Mouse (Mus musculus) A20 (cell line): ENCODE results near the gene Ankrd13a.
A peak's percentile ranks its signal among the peaks of the same experiment; 100 is the strongest.

Experiments used
- DNase-seq: peaks from one replicate; pipeline ENCODE4 v3.0.0-alpha.2; 2011; ENCODE audit warnings: low read depth, low spot score

Ankrd13a gene

DNA sequence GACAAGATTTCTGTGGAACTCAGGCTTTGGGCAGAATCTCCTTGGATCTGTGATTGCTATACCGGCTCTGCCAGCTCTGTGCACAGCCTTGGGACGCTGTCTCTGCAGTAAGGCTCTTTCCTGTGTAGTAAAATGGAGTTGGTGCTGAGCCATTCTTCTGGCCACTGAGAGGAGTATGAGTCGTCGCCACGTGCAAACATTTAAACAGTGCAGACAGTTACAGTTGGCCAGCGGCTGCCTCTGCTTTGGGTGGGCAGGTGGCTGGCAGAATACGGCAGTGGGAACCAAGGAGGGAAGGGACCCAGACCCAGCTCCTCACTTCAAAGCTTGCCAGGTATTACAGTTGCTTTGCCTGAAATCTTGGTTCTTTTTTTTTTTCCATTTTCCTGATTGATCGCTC, 22.8 kb downstream of the Ankrd13a start:
- no peak for DNase-seq

GRCm38 (mm10) chr5:114799848-114800247, 25.4 kb downstream of the Ankrd13a start:
- no peak for DNase-seq

GRCm38 (mm10) chr5:114801049-114801448, 26.6 kb downstream of the Ankrd13a start:
- peak; percentile 68 for DNase-seq

DNA sequence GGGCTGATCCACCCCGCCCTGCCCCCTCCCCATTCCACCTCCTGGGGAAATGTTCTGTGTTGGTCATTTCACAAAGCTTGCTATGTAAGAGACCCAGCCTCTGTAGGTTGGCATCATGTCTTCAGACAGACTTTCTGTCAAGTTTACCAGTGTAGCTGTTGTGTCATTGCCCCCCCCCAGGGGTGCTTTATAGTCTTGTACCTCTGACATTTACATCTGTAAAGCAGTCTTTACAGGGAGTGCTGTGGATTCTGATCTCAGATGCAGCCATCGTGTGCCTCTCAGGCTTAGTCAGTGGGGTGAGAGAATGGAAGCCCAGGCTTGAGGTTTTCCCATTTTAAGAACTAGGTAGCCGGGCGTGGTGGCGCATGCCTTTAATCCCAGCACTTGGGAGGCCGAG, 27.4 kb downstream of the Ankrd13a start:
- no peak for DNase-seq

DNA sequence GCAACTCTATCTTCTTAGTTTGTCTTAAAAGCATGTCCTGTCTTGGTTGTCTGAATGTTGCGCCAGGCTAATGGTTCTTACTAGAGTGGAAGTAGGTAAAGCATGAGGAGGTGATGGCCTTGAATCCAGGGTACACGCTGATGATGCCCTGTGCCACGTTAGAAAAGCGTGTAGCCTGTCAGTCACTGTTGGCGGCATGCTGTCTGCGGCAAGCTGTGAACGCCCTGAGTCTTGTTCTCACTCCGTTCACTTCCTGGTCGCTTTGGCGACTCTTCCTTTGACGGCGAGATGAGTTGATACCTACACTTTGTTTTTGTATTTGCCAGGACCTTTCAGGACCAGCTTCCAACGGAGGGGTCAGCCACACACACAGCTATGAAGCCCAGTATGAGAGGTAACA, 28.8 kb downstream of the Ankrd13a start:
- no peak for DNase-seq

GRCm38 (mm10) chr5:114804335-114804734, 29.9 kb downstream of the Ankrd13a start:
- no peak for DNase-seq

- no peak for DNase-seq
These were observed 30.5 kb downstream of the Ankrd13a start for GRCm38 (mm10) chr5:114804958-114805357.

DNA sequence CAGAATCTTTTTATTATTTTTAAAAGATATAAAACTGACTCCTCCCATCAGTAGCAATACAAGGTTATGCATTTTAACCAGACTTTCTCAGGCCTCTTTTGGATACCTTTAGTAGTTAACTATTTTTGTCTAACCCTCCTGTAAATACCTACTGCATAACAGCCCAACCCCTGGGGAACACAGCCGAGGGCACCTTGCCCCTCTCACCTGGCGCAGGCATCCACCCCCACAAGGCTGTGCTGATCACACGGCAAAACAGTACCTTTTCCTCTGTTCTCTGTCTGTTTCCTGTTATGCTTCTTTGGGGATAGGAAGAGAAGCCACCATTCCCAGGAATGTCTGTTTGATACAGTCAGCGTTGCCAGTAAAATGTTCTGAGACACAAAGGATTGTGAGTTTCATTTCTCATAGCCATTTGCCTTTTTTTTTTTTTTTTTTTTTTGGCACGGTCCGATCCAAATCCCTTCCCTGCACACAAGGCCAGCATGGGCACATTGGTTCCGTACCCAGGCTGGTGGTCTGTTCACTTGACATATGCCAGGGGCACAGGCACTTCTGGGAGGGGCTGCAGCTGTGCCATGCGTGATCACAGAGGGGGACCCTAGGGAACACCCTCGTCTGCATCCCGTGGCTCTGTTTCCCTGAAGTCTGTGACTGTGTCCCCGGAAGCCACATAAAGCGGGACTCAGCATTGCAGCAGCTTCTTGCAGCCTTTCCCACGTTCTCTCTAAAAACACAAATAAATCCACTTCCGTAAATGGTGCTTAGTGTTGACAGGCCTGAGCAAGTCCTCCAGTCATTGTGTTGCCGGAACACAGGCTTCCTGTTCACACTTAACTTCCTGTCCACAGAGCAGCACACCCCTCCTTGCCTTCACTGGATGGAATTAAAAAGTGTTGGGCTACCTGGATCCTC, 31.2 kb downstream of the Ankrd13a start:
- no peak for DNase-seq

- DNase-seq: no peak
These were observed 32.2 kb downstream of the Ankrd13a start for GRCm38 (mm10) chr5:114806636-114807035.

- no peak for DNase-seq
These were observed 32.6 kb downstream of the Ankrd13a start for GRCm38 (mm10) chr5:114807063-114807462.

DNA sequence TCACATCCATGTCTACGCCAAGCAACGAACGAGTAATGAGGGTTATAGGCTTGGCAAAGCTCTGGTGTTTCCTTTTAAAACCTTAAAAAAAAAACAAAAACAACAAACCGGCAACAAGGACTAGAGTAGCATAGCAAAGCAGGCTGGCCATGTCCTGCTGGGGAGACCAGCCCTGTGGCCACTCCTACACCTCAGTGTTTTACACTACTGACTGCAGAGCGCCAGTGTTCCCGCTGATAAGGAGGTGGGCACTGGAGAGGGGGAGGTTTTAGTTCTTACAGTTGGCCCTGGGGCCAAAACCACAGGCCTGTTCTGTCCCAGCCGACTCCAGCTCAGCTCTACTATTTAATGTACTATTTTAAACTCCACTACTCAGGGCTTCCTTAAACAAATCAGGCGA, 33.0 kb downstream of the Ankrd13a start:
- no peak for DNase-seq

DNA sequence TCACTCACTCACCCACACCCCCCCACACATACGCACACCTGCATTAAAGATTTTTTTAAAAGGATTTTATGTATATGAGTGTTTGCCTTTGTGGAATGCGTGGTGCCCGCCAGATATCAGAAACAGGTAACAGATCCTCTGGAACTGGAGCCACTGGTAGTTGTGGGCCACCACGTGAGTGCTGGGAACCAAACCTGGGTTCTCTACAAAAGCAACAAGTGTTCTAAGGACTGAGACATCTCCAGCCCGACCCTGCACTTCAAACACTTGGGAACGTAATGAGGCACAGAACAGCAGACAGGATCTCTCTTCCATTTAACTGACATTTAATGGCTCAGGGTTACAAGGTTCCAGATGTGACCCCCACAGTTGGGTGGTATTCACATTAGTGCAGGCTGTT, 33.4 kb downstream of the Ankrd13a start:
- no peak for DNase-seq

- no peak for DNase-seq
These were observed 33.9 kb downstream of the Ankrd13a start for GRCm38 (mm10) chr5:114808385-114808784.

DNA sequence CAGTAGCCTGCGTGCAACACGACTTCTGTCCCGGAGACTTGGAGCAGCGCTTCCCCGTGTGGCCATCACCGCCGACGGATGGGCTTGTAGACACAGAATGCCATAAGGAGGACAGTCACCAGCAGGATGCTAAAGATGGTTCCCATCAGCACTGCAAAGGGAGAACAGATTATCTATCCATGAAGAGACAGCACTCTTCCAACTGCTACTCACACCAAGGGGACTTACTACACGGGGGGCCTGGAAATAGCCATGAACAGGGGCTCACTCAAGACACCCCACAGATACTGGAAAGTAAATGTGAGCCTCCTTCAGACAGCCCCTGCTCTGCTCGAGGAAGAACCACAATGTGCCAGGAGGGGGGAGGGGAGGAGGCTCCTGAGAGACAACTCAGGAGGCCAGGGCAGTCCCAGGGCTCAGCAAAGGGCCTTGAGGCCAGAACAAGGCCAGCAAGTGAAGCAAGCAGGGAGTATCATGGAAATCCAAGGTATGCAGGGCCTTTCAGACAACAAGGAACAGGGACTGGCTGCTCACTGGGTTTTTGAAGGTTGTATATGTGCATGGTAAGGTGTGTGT, 34.8 kb downstream of the Ankrd13a start:
- DNase-seq: no peak

DNA sequence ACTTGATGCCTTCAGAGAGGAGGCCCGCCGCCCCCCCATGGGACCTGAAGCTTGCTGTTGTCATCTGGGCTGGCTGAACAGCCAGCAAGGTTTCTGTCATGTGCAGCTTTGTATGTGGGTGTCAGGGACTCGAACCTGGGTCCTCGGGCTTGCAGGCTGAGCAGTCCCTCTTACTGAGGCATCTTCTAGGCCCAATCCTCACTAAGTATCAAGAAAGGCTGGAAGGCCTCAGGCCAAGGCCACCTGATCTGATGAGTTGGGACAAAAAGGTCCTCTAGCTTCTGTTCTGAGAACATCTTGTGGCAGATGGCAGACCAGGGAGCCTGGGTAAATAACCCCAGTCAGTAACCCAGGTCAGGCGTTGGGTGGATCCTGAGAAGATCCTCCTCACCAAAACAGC, 35.3 kb downstream of the Ankrd13a start:
- DNase-seq: no peak

DNA sequence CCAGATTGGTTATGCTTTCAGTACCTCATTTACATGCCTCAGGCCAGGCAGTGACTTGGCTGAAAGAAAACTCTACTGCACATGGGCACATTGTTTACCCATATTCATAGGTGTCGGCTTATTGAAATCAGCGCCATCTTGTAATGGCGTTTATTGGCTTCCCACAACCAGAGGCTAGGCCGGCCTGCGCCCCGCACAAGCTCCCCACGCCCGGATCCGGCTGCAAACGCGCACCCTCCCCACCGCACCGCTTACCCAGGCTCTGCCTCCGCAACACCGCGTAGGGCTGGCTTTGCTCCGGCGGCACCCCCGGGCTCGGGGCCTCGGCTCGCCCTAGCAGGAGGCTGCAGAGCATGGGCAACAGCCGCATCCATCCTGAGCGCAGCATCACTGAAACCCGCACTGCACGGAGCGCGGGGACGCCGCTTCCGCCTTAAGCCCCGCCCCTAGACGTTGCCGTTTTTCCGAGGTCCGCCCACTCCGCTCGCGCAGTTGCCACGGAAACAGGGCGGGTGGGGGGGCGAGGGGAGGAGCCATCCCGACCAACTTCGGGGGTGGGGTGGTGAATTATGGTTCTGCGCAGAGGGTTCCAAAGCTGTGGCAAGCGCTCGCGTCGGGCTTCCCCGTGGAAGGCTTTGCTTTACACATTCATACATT, 39.2 kb downstream of the Ankrd13a start:
- DNase-seq: peak; percentile 88

- no peak for DNase-seq
These were observed 42.1 kb downstream of the Ankrd13a start for GRCm38 (mm10) chr5:114816599-114816998.

DNA sequence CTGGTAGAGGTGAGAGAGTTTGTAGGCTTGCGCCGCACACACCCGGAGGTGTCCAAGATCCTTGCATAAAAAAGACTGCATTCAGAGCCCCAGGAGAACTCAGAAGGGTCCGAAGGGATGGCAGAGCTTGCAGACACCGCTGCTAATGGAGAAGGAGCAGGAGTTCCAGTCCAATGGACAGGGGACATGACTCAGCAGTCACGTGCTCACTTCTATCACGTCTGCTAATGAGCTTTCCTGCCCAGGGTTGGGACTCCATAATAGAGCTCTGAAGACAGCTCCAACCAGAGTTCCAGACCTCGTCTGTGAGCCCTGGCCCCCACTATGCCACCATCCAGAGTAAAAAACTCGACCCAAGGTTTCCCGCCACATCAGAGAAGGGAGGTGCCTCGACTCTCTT, 43.6 kb downstream of the Ankrd13a start:
- no peak for DNase-seq

DNA sequence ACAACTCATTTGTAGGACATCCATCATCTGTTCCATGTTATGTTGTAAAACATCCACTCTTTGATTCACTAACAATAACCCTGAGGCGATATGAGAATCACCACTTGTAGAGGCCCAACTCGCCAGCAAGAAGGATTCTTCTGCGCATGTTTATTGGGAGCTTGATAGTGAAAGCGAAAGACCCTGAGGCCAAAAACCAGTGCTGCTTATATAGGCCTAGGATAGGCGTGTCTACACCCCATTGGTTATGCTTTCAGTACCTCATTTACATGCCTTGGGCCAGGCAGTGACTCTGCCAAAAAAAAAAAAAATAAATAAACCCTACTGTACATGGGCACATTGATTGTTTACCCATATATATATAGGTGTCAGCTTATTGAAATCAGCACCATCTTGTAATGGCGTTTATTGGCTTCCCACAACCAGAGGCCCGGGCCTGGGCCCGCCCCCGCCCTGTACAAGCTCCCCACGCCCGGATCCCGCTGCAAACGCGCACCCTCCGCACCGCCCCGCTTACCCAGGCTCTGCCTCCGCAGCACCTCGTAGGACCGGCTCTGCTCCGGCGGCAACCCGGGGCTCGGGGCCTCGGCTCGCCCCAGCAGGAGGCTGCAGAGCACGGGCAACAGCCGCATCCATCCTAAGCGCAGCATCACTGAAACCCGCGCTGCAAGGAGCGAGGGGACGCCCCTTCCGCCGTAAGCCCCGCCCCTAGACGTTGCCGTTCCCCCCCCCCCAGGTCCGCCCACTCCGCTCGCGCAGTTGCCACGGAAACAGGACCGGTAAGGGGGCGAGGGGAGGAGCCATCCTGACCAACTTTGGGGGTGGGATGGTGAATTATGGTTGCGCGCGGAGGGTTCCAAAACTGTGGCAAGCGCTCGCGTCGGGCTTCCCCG, 48.6 kb downstream of the Ankrd13a start, which contains the start of gene 1500011B03Rik:
TSS of gene 1500011B03Rik (minus strand) at position 673 of the 893 bp plus-strand sequence.
- DNase-seq: peak; percentile 93

DNA sequence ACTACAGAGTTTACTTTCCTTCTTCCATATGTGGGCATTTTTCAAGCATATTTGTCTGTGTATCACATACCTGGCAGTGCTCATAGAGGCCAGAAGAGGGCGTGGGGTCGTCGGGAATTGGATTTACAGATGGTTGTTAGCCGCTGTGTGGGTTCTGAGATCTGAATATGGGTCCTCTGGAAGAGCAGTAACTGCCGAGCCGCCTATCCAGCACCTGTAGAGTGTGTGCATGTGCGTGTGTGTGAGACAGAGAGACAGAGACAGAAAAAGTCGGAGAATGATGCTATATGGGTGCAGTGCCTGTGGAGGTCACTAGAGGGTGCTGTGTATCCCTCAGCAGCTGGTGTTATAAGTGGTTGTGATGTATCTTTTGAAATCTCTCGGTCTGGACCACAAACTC, 49.7 kb downstream of the Ankrd13a start:
- peak; percentile 88 for DNase-seq

DNA sequence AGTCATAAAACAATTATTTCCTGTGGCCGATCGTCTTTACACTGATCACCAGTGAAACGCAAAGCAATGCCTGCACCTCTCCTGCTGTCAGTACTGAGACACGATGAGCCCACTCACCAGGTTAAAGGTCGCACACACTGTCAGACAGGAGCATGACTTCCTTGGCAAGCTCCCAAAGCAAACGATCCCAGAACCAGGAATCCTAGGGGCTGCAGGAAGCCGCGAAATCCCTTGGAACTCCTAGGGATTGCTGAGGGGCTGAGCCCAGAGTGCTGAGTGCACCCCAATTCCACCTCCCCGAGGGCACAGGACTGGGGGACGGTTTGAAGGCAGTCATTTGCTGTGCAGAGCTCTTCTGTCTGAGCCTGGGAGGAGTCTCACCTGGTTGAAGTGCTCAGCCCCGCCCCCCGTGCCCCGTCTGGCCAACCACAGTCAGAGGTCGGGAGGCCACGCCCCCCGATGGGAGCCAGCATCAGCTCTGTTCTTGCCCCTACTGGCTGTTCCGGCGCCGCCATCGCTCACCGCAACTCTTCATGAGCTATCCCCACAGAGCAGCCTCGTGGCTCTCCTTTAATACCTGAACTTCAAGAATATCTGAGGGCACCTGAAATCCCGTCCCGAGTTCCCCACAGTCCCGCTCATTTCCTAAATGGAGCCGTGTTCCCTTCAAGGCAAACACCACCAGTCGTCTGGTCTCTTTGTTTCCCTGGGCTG, 51.7 kb downstream of the Ankrd13a start:
- peak; percentile 99 for DNase-seq
